Mouse (Mus musculus) retina, postnatal 7 days (tissue): ENCODE measurements around the gene Klra8.
"Not testable (repeated sequence)": the region's sequence is repeated elsewhere in the genome, so short reads cannot be mapped to it uniquely, and the experiment has no call there.

Experiments used
- DNase-seq: peaks from one replicate; pipeline ENCODE4 v3.0.0-alpha.2; 2012; ENCODE audit warnings: low read depth, low spot score

Gene Klra8

GRCm38 (mm10) chr6:130129798-130130197 is at the start of gene Klra8:
Gene Klra8, minus strand, starts transcription at chr6:130129898.
- not testable (repeated sequence) for DNase-seq

- no peak for DNase-seq
These were observed 19.2 kb downstream of the Klra8 start for GRCm38 (mm10) chr6:130110485-130110884.

- DNase-seq: not testable (repeated sequence)
These were observed 27.0 kb downstream of the Klra8 start for GRCm38 (mm10) chr6:130102743-130103142.

GRCm38 (mm10) chr6:130092336-130092948 is 37.3 kb downstream of the Klra8 start:
- DNase-seq: no peak

- not testable (repeated sequence) for DNase-seq
These were observed 62.5 kb downstream of the Klra8 start, which contains the start of gene Klra4 for GRCm38 (mm10) chr6:130067171-130067570. Gene Klra4, minus strand, starts transcription at chr6:130067271.
